Mouse (Mus musculus) c-Kit-positive CD71-positive TER-119-positive erythroid progenitor cells, embryonic 14.5 days (primary cell): ENCODE data around the gene Mov10l1.

Experiments
- DNase-seq: peaks from one replicate; pipeline ENCODE4 v3.0.0-alpha.2; 2013; ENCODE audit warnings: low spot score

Gene Mov10l1

DNA sequence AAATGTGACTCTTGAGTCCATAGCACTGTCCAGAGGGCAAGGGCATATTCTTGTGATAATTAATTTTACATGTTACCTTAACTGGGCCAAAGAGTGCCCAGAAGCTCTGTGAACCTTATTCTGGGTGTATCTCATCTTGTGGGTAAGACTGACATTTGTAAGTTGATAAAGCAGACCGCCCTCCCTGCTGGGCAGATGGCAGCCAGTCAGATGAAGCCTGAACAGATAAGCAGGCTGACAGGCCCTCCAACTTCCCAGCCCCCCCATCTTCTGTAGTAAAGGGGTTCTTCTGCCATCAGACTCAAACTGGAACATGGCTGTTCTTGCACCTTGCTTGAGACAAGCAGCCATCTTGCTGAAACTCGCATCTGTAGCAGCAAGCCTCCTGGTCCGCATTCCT, 34.0 kb downstream of the Mov10l1 start:
- no peak for DNase-seq

- DNase-seq, result no peak
Measured at GRCm38 (mm10) chr15:89020085-89020484, 37.4 kb downstream of the Mov10l1 start.

DNA sequence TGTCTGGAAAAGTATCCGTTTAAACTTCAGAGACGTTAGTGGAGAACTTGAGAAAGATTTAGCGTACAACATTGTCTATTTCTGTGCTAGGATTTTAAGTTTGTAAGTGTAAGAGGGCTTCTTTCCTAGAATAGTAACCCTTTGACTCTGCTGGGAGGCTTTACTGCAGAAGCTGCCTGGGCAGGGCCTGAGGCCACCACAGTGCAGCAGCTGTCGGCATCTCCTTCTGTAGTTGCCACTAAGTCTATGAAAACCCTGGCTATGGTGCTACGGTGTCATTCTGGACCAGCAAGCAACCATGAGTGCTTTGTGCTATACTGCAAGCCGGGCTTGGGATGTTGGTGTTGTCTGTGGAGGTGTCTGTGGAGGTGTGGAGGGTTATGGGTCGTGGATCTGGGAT, 37.8 kb downstream of the Mov10l1 start:
- DNase-seq, result no peak

DNA sequence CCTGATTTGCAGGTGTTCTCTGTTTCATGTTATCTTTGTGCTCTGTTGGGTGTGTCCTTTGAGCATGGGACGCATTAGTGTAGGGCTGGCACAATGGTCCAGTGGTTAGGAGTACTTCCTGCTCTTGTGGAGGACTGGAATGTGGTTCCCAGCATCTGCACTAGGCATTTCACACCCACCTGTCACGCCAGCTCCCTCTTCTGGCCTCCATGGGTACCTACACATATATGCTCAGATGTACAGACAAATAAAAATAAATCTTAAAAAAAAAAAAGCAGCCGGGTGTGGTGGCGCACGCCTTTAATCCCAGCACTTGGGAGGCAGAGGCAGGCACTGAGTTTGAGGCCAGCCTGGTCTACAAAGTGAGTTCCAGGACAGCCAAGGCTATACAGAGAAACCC, 61.7 kb downstream of the Mov10l1 start:
- DNase-seq, result no peak

DNA sequence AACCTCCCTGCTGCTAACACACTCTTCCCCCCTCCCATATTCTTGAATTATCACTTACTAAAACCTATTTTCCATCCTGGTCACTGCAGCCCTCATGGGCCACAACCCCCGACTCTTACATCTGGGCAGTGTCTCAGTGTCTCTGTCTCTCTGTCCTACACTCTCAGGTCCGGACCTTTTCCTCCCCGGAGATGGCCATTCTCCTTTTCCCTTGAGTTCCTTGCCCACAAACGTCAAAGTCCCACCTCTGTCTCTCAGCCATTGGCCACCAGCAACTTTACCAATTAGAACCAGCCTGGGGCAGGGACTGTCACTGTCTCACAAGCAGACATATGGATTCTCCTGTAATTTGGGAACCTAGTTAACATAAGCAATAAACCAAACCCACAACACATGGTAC, 63.6 kb downstream of the Mov10l1 start:
- no peak for DNase-seq

- no peak for DNase-seq
Measured at GRCm38 (mm10) chr15:89054666-89055065, 72.0 kb downstream of the Mov10l1 start.

GRCm38 (mm10) chr15:89058736-89059135, 76.0 kb downstream of the Mov10l1 start:
- DNase-seq, result no peak

DNA sequence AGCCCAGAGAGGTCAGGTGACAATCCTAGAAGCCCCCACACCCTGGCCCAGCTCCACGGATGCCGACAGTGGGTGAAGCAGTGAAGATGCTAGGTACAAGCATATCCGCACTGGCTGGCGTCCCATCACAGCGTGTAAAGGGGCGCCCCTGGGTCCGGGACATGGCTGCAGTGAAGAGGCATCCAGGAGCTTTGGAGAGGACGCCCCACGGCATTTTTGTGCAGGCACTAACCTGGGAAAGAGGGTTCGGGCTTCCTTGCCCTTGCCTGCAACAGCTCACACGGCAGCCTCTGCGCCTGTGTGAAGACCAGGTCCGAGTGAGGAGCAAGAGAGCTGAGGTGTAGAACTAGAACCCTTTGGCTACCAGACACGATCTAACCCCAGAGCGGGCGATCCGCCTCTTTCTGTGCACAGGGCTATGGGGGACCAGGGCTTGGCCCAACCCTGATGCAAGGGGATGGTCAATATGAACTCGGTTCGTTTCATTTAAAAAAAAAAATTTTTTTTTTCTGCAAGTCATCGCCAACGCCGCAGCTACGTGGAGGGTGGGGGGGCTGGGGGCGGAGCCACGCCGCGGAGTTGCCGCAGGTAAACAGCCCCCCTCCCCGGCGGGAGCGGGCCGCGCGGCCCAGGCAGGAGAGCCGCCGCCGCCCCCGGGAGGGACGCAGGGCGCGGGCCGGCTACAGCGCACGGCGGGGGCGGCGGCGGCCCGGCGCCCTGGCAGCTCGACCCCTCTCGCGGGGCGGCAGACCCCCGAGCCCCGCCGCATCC, 76.6 kb downstream of the Mov10l1 start, which contains the start of gene Panx2:
Panx2 (plus strand) TSS at position 574 of the 771 bp plus-strand sequence.
- DNase-seq, result no peak

GRCm38 (mm10) chr15:89060032-89060681, 77.4 kb downstream of the Mov10l1 start:
- DNase-seq, result no peak

DNA sequence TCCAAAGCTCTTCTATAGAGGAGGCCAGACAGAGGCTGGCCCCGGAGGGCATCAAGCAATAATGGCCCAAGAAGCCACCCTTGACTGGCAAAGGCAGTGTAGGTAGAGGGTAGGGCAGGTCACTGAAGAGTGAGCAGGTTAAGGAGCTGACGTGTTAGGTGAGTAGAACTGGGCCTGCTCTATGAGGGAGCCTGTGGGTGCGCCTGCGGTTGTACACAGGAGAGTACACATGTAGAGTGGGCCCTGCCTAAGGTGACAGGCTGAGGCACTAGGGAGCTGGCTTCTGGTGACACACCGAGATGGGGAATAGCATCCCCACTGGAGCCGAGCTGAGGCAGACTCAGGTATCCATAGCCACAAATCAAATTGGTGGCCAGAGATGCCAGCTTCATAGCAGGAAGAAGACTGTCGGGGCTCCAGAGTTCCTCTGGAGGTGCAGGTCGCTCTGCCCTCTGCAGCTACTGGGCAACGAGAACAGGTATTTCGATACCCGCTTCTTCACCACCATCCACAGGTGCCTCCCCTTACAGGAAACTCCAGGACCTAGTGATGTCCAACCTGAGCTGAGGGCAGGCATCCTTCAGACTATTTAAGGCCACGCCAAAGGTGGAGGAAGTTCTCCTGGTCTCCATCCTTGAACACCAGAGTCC, 78.2 kb downstream of the Mov10l1 start:
- no peak for DNase-seq

GRCm38 (mm10) chr15:89061761-89062517, 79.2 kb downstream of the Mov10l1 start:
- no peak for DNase-seq

DNA sequence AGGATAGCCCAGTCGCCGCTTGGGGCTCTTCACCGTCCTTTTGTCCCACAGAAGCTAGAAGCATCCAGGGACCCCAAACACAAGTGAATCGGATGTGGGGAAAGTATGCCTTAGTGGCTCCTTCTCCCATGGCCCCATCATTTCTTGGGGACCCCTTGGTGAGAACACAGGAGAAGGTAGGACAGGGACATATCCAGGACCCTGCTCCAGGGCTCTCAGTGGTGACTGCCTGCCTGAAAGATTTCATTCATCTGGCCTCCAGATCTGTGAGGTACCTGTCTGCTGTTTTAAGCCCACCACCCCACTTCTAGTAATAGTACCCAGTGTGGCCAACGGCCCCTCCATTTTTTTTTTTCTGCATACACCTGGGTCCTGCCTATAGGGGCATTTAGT, 79.8 kb downstream of the Mov10l1 start:
- DNase-seq, result no peak

GRCm38 (mm10) chr15:89063001-89063400, 80.3 kb downstream of the Mov10l1 start:
- no peak for DNase-seq

GRCm38 (mm10) chr15:89063536-89063935, 80.8 kb downstream of the Mov10l1 start:
- DNase-seq, result no peak

DNA sequence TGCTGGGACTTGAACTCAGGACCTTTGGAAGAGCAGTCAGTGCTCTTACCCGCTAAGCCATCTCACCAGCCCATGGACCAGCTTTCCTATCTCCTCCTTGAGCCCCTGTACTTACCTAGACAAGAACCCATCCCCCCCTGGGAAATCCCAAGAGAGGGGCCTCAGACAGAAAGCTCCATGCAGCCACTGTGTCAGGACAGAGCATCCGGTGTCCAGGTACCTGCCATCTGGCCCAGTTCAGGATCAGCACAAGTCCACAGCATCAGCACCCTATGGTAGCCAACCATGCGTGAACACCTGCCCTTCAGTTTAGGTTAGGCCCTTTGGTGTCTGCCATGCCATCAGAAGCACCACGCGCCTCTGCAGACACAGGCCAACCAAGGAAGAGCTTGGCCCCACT, 82.2 kb downstream of the Mov10l1 start:
- no peak for DNase-seq

DNA sequence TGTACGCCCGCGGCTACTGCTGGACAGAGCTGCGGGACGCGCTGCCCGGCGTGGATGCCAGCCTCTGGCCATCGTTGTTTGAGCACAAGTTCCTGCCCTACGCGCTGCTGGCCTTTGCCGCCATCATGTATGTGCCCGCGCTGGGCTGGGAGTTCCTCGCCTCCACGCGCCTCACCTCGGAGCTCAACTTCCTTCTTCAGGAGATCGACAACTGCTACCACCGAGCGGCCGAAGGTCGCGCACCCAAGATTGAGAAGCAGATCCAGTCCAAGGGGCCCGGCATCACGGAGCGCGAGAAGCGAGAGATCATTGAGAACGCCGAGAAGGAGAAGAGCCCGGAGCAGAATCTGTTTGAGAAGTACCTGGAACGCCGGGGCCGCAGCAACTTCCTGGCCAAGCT, 84.9 kb downstream of the Mov10l1 start:
- DNase-seq, result no peak

GRCm38 (mm10) chr15:89068226-89068625, 85.5 kb downstream of the Mov10l1 start:
- no peak for DNase-seq

GRCm38 (mm10) chr15:89069336-89069840, 86.7 kb downstream of the Mov10l1 start:
- no peak for DNase-seq

DNA sequence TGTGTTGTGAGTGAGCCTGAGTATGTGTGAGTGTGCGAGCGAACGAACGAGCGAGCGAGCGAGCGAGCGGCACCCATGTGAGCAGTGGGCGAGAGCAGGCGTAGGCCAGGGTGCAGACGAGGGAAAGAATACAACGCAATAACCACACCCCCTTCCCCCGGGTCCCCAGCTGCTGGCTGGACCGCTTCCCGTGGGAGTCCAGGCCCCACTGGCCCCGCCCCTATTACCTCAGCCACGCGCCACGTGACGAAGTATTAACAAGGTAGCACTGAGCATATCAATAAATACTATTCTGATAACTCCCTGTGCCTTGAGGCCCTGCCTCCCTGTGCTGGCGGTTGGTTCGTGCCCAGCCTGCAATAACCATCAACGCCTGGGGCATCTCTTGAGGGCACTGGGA, 87.9 kb downstream of the Mov10l1 start:
- no peak for DNase-seq

- DNase-seq, result no peak
Measured at GRCm38 (mm10) chr15:89073993-89074603, 91.4 kb downstream of the Mov10l1 start.

DNA sequence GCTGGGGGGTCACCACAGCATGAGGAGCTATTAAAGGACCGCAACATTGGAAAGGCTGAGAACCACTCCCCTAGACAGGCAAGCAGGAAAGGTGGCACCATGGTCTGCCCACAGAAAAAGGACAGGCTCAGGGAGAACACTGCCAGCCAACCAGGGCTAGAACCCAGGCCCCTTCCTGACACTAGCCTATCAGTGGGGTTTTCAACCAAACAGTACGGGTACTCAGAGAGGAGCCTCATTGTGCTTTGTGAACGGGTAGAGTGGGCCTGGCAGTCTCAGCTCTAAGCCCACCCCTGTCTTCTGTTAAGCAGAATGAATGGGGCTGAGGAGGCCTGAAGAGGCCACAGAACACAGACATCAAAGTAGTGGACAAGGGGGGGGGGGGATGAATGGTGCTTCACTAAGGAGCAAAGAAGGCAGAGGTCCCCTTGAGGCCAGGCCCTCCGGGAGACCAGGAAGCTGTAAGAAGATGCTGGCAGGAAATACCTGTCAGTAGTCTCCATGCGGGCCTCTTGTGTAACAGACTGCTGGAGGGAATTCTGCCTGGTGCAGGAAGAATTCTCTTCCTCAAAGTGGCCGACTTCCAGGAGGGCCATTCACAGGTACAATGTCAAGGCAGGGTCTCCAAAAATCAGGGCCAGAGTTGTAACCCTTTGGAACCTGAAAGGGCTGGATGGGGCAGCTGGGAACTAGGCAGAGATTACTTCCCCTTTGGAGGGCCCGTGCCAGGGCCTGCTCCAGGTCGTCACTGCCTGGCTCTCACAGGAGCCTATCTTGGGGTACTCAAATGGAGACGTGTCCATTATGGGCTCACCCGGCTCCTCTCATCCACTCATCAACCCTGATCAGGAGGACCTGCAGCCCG, 92.1 kb downstream of the Mov10l1 start, which contains the start of gene Trabd:
Trabd (plus strand) TSS at position 512 of the 865 bp plus-strand sequence.
- DNase-seq, result no peak
